Mouse (Mus musculus) kidney, adult 2 months (tissue): ENCODE data around the gene Mrpl47.

Source experiments
- CTCF ChIP-seq: fragments of 200-500 bp; conservative IDR thresholded peaks from 2 replicates; pipeline ENCODE4 v1.5.1; 2011; ENCODE audit warnings: low read depth, mild to moderate bottlenecking, control low read depth, low read length, moderate library complexity, mixed read lengths; ENCODE audit not compliant: insufficient read depth, insufficient read length
- POLR2A ChIP-seq: fragments of 200-500 bp; IDR thresholded peaks from one replicate; pipeline ENCODE4 v1.6.1; 2011; ENCODE audit warnings: low read depth, low read length, control low read depth

DNA sequence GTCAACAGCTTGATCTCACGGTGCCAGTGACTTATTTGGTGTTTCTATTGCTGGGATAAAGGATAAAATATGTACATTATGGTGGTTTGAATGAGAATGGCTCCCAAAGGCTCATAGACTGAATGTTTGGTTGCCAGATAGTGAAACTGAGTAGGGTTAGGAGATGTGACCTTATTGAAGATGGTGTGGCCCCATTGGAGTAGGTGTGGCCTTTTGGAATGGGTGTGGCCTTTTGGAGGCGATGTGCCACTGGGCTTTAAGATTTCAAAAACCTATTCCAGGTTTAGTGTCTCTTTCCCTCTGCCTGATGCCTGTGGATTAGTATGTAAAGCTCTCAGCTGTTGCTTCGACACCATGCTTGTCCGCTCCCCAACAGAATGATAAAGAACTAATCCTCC, 41.8 kb downstream of the Mrpl47 start:
- TF ChIP-seq POLR2A (no peak), CTCF (no peak)
